Mouse (Mus musculus): ENCODE measurements around the gene Auts2. TPM values are rescaled to one million over a fixed set of nuclear protein-coding genes. Genes with fewer than 3 reads are reported as not detected.

Gene Auts2
- polyA plus RNA-seq, 1 experiment from 2014 or later = 53.4 TPM

- H3K9me3 ChIP-seq (ENCODE audit: control insufficient read depth, low read length) = no peaks in the 10 kb centered on the region
- no peak overlapping the region for H3K4me3 ChIP-seq (ENCODE audit: low read depth, low read length)
- no peak overlapping the region for H3K27ac ChIP-seq (replicated peaks; ENCODE audit: low read depth, low read length)
- 70% methylated on average over 5 of the region's 5 CpGs for WGBS
- no peaks in the 10 kb centered on the region for H3K27me3 ChIP-seq (ENCODE audit: control insufficient read depth, insufficient read depth, low read length)
- no peaks in the 10 kb centered on the region for H3K36me3 ChIP-seq (ENCODE audit: control insufficient read depth, insufficient read depth, low read length)
- ATAC-seq (ENCODE audit: insufficient number of reproducible peaks, low FRiP score, low TSS enrichment, low read depth) (no peak), DNase-seq (ENCODE audit: low spot score) (no peak)
- no peak overlapping the region for H3K4me2 ChIP-seq (ENCODE audit: low read depth, severe bottlenecking)
- no peak overlapping the region for H3K9ac ChIP-seq (ENCODE audit: low read length)
- H3K4me1 ChIP-seq (ENCODE audit: control insufficient read depth, insufficient read depth, low read length) = peaks cover 14% of the 10 kb centered on the region; the same call in 1 of the 2 replicates
These were observed 621.0 kb downstream of the Auts2 start for GRCm38 (mm10) chr5:131922118-131922517.

GRCm38 (mm10) chr5:131919983-131920777, 623.0 kb downstream of the Auts2 start:
- Histone ChIP-seq H3K27ac (replicated peaks; ENCODE audit: low read depth, low read length) (no peak overlapping the region), H3K36me3 (ENCODE audit: control insufficient read depth, insufficient read depth, low read length) (no peaks in the 10 kb centered on the region), H3K9ac (ENCODE audit: low read length) (no peak overlapping the region), H3K4me1 (ENCODE audit: control insufficient read depth, insufficient read depth, low read length) (peaks cover 14% of the 10 kb centered on the region; the same call in 1 of the 2 replicates), H3K27me3 (ENCODE audit: control insufficient read depth, insufficient read depth, low read length) (no peaks in the 10 kb centered on the region), H3K9me3 (ENCODE audit: control insufficient read depth, low read length) (no peaks in the 10 kb centered on the region), H3K4me3 (ENCODE audit: low read depth, low read length) (no peak overlapping the region), H3K4me2 (ENCODE audit: low read depth, severe bottlenecking) (no peak overlapping the region)
- no peak for ATAC-seq (ENCODE audit: insufficient number of reproducible peaks, low FRiP score, low TSS enrichment, low read depth)
- 68% methylated on average over 12 of the region's 12 CpGs for whole genome bisulfite sequencing
- DNase-seq (ENCODE audit: low spot score) = no peak

- WGBS = 32% methylated on average over 12 of the region's 12 CpGs
- Histone ChIP-seq H3K9me3 (ENCODE audit: control insufficient read depth, low read length) (no peaks in the 10 kb centered on the region), H3K27me3 (ENCODE audit: control insufficient read depth, insufficient read depth, low read length) (no peaks in the 10 kb centered on the region), H3K4me3 (ENCODE audit: low read depth, low read length) (no peak overlapping the region), H3K9ac (ENCODE audit: low read length) (no peak overlapping the region), H3K4me1 (ENCODE audit: control insufficient read depth, insufficient read depth, low read length) (peaks cover 14% of the 10 kb centered on the region; the same call in 1 of the 2 replicates), H3K4me2 (ENCODE audit: low read depth, severe bottlenecking) (no peak overlapping the region), H3K36me3 (ENCODE audit: control insufficient read depth, insufficient read depth, low read length) (no peaks in the 10 kb centered on the region), H3K27ac (replicated peaks; ENCODE audit: low read depth, low read length) (no peak overlapping the region)
- ATAC-seq (ENCODE audit: insufficient number of reproducible peaks, low FRiP score, low TSS enrichment, low read depth) (no peak), DNase-seq (ENCODE audit: low spot score) (no peak)
These were observed 626.2 kb downstream of the Auts2 start for GRCm38 (mm10) chr5:131916791-131917403.

GRCm38 (mm10) chr5:131913562-131913961, 629.6 kb downstream of the Auts2 start:
- H3K9ac ChIP-seq (ENCODE audit: low read length) = no peak overlapping the region
- no peak overlapping the region for H3K4me3 ChIP-seq (ENCODE audit: low read depth, low read length)
- no peaks in the 10 kb centered on the region for H3K27me3 ChIP-seq (ENCODE audit: control insufficient read depth, insufficient read depth, low read length)
- no peaks in the 10 kb centered on the region for H3K9me3 ChIP-seq (ENCODE audit: control insufficient read depth, low read length)
- H3K4me1 ChIP-seq (ENCODE audit: control insufficient read depth, insufficient read depth, low read length) = peaks cover 10% of the 10 kb centered on the region; the same call in 1 of the 2 replicates
- ATAC-seq (ENCODE audit: insufficient number of reproducible peaks, low FRiP score, low TSS enrichment, low read depth) = no peak
- 68% methylated on average over 8 of the region's 8 CpGs for WGBS
- H3K27ac ChIP-seq (replicated peaks; ENCODE audit: low read depth, low read length) = no peak overlapping the region
- no peaks in the 10 kb centered on the region for H3K36me3 ChIP-seq (ENCODE audit: control insufficient read depth, insufficient read depth, low read length)
- DNase-seq (ENCODE audit: low spot score) = no peak
- no peak overlapping the region for H3K4me2 ChIP-seq (ENCODE audit: low read depth, severe bottlenecking)

- no peaks in the 10 kb centered on the region for H3K36me3 ChIP-seq (ENCODE audit: control insufficient read depth, insufficient read depth, low read length)
- H3K4me3 ChIP-seq (ENCODE audit: low read depth, low read length) = no peak overlapping the region
- peaks cover 8% of the 10 kb centered on the region; the same call in 1 of the 2 replicates for H3K4me1 ChIP-seq (ENCODE audit: control insufficient read depth, insufficient read depth, low read length)
- H3K9me3 ChIP-seq (ENCODE audit: control insufficient read depth, low read length) = no peaks in the 10 kb centered on the region
- no peak overlapping the region for H3K4me2 ChIP-seq (ENCODE audit: low read depth, severe bottlenecking)
- no peak for DNase-seq (ENCODE audit: low spot score)
- no peak for ATAC-seq (ENCODE audit: insufficient number of reproducible peaks, low FRiP score, low TSS enrichment, low read depth)
- H3K27me3 ChIP-seq (ENCODE audit: control insufficient read depth, insufficient read depth, low read length) = no peaks in the 10 kb centered on the region
- no peak overlapping the region for H3K9ac ChIP-seq (ENCODE audit: low read length)
- WGBS = 80% methylated on average over 1 of the region's 1 CpGs
- H3K27ac ChIP-seq (replicated peaks; ENCODE audit: low read depth, low read length) = no peak overlapping the region
These were observed 630.2 kb downstream of the Auts2 start for GRCm38 (mm10) chr5:131912983-131913382.

- H3K27ac ChIP-seq (replicated peaks; ENCODE audit: low read depth, low read length) = no peak overlapping the region
- ATAC-seq (ENCODE audit: insufficient number of reproducible peaks, low FRiP score, low TSS enrichment, low read depth) = no peak
- no peaks in the 10 kb centered on the region for H3K9me3 ChIP-seq (ENCODE audit: control insufficient read depth, low read length)
- H3K4me2 ChIP-seq (ENCODE audit: low read depth, severe bottlenecking) = no peak overlapping the region
- H3K36me3 ChIP-seq (ENCODE audit: control insufficient read depth, insufficient read depth, low read length) = no peaks in the 10 kb centered on the region
- 86% methylated on average over 3 of the region's 3 CpGs for WGBS
- H3K9ac ChIP-seq (ENCODE audit: low read length) = no peak overlapping the region
- H3K4me1 ChIP-seq (ENCODE audit: control insufficient read depth, insufficient read depth, low read length) = peaks cover 2% of the 10 kb centered on the region; the same call in 1 of the 2 replicates
- no peak for DNase-seq (ENCODE audit: low spot score)
- no peak overlapping the region for H3K4me3 ChIP-seq (ENCODE audit: low read depth, low read length)
- no peaks in the 10 kb centered on the region for H3K27me3 ChIP-seq (ENCODE audit: control insufficient read depth, insufficient read depth, low read length)
These were observed 636.8 kb downstream of the Auts2 start for GRCm38 (mm10) chr5:131906313-131906712.

GRCm38 (mm10) chr5:131904478-131904877, 638.7 kb downstream of the Auts2 start:
- no peak overlapping the region for H3K4me2 ChIP-seq (ENCODE audit: low read depth, severe bottlenecking)
- H3K4me1 ChIP-seq (ENCODE audit: control insufficient read depth, insufficient read depth, low read length) = peaks cover 2% of the 10 kb centered on the region; the same call in 1 of the 2 replicates
- ATAC-seq (ENCODE audit: insufficient number of reproducible peaks, low FRiP score, low TSS enrichment, low read depth) (no peak), DNase-seq (ENCODE audit: low spot score) (no peak)
- H3K27me3 ChIP-seq (ENCODE audit: control insufficient read depth, insufficient read depth, low read length) = no peaks in the 10 kb centered on the region
- no peak overlapping the region for H3K9ac ChIP-seq (ENCODE audit: low read length)
- H3K27ac ChIP-seq (replicated peaks; ENCODE audit: low read depth, low read length) = no peak overlapping the region
- H3K36me3 ChIP-seq (ENCODE audit: control insufficient read depth, insufficient read depth, low read length) = no peaks in the 10 kb centered on the region
- H3K4me3 ChIP-seq (ENCODE audit: low read depth, low read length) = no peak overlapping the region
- H3K9me3 ChIP-seq (ENCODE audit: control insufficient read depth, low read length) = no peaks in the 10 kb centered on the region
- 28% methylated on average over 10 of the region's 10 CpGs for WGBS

- 0 out of 2 replicates have a peak, but pooled peaks cover 2% of the 10 kb centered on the region for H3K4me1 ChIP-seq (ENCODE audit: control insufficient read depth, insufficient read depth, low read length)
- no peak overlapping the region for H3K9ac ChIP-seq (ENCODE audit: low read length)
- H3K4me3 ChIP-seq (ENCODE audit: low read depth, low read length) = no peak overlapping the region
- ATAC-seq (ENCODE audit: insufficient number of reproducible peaks, low FRiP score, low TSS enrichment, low read depth) = no peak
- no peaks in the 10 kb centered on the region for H3K36me3 ChIP-seq (ENCODE audit: control insufficient read depth, insufficient read depth, low read length)
- no peak overlapping the region for H3K27ac ChIP-seq (replicated peaks; ENCODE audit: low read depth, low read length)
- DNase-seq (ENCODE audit: low spot score) = no peak
- H3K27me3 ChIP-seq (ENCODE audit: control insufficient read depth, insufficient read depth, low read length) = no peaks in the 10 kb centered on the region
- whole genome bisulfite sequencing = 77% methylated on average over 4 of the region's 4 CpGs
- no peak overlapping the region for H3K4me2 ChIP-seq (ENCODE audit: low read depth, severe bottlenecking)
- no peaks in the 10 kb centered on the region for H3K9me3 ChIP-seq (ENCODE audit: control insufficient read depth, low read length)
These were observed 645.0 kb downstream of the Auts2 start for GRCm38 (mm10) chr5:131898048-131898638.

Measured in limb, embryonic 11.5 days (tissue).